Mouse (Mus musculus): Measurements from ENCODE around the gene Bbs9. TPM values are rescaled to one million over a fixed set of nuclear protein-coding genes. Genes with fewer than 3 reads are reported as not detected.

Bbs9 gene
- polyA plus RNA-seq, 1 experiment from 2014 or later = 13.4 TPM

DNA sequence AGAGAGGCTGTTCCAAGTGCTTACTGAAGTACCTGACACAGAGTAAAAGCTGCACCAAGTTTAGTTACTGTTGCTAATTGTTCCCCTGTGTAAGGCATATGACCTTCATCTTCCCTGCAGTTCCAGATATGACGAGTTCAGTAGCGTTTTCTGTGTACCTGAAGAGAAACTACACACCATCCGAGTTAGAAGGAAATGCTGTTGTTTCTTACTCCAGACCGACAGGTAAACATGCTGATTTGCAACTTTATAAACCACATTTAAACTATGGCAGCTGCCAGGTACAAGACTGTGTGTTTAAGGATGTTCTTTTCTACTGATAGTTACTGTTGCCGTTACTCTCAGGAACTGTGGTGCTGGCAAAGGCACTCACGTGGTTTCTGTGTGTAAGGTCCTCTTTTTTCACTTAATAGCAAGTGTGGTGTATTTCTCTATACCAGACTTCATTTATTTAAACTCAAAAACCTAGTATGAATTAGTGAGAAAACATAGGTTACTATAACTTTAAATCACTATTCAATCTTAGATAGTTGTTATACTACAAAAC lies 170.4 kb downstream of the Bbs9 start:
- DNase-seq (ENCODE audit: low spot score) (no peak), ATAC-seq (ENCODE audit: low read depth) (no peak)
- H3K4me3 ChIP-seq (ENCODE audit: low read depth, low read length) = no peak overlapping the region
- no peaks in the 10 kb centered on the region for H3K27me3 ChIP-seq (replicated peaks; ENCODE audit: control insufficient read depth, insufficient read depth, low read length)
- no peaks in the 10 kb centered on the region for H3K36me3 ChIP-seq (ENCODE audit: control insufficient read depth, insufficient read depth, low read length)
- no peak overlapping the region for H3K9ac ChIP-seq (ENCODE audit: low read depth, low read length)
- H3K4me2 ChIP-seq (ENCODE audit: low read depth, low read length) = no peak overlapping the region
- no peaks in the 10 kb centered on the region for H3K9me3 ChIP-seq (ENCODE audit: control insufficient read depth, low read length)
- 85% methylated on average over 6 of the region's 6 CpGs for WGBS
- H3K4me1 ChIP-seq (ENCODE audit: control insufficient read depth, insufficient read depth, low read length) = 0 out of 2 replicates have a peak, but pooled peaks cover 2% of the 10 kb centered on the region
- no peak overlapping the region for H3K27ac ChIP-seq (replicated peaks; ENCODE audit: low read depth, low read length)

DNA sequence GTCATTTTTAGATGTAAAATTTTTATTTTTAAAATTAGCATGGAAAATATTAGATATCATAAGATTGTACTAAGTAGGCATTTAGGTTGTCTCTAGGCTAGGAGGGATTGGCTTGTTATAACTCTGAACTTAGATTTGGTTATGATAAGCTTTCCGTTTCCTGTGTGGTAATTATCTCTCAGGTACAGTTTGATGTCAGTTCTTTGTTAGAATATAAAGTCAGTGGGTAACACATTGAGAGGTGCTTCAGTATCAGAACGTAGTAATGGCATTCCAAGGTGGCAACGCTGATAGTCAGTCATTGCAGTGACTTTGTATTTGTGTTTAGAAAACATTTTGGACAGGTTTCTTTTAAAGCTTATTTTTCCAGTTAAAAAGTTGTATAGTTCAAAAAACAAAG lies 170.9 kb downstream of the Bbs9 start:
- 0 out of 2 replicates have a peak, but pooled peaks cover 2% of the 10 kb centered on the region for H3K4me1 ChIP-seq (ENCODE audit: control insufficient read depth, insufficient read depth, low read length)
- whole genome bisulfite sequencing = 87% methylated on average over 3 of the region's 3 CpGs
- no peak overlapping the region for H3K4me2 ChIP-seq (ENCODE audit: low read depth, low read length)
- DNase-seq (ENCODE audit: low spot score) = no peak
- no peaks in the 10 kb centered on the region for H3K9me3 ChIP-seq (ENCODE audit: control insufficient read depth, low read length)
- H3K9ac ChIP-seq (ENCODE audit: low read depth, low read length) = no peak overlapping the region
- ATAC-seq (ENCODE audit: low read depth) = no peak
- H3K27ac ChIP-seq (replicated peaks; ENCODE audit: low read depth, low read length) = no peak overlapping the region
- no peaks in the 10 kb centered on the region for H3K27me3 ChIP-seq (replicated peaks; ENCODE audit: control insufficient read depth, insufficient read depth, low read length)
- H3K4me3 ChIP-seq (ENCODE audit: low read depth, low read length) = no peak overlapping the region
- no peaks in the 10 kb centered on the region for H3K36me3 ChIP-seq (ENCODE audit: control insufficient read depth, insufficient read depth, low read length)

DNA sequence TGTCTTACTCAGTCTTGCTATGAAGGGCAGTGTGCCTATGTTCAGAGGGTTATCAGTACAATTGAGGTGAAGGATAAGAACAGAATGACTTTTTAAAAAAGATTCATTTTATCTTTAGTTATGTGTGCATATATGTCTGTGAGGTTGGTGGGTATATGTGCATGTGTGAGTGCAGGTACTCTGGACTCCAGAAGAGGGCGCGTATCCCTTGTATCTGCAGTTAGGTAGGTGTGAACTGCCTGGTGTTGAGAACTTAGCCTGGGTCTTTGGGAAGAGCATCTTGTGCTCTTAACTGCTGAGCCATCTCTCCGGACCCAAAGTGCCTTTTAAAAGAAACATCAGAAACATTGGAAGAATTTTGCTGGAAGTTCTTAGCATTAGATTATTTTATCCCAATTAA lies 172.6 kb downstream of the Bbs9 start:
- no peak for DNase-seq (ENCODE audit: low spot score)
- no peak overlapping the region for H3K4me3 ChIP-seq (ENCODE audit: low read depth, low read length)
- WGBS = 100% methylated on average over 3 of the region's 3 CpGs
- no peaks in the 10 kb centered on the region for H3K27me3 ChIP-seq (replicated peaks; ENCODE audit: control insufficient read depth, insufficient read depth, low read length)
- no peaks in the 10 kb centered on the region for H3K4me1 ChIP-seq (ENCODE audit: control insufficient read depth, insufficient read depth, low read length)
- H3K9me3 ChIP-seq (ENCODE audit: control insufficient read depth, low read length) = no peaks in the 10 kb centered on the region
- H3K4me2 ChIP-seq (ENCODE audit: low read depth, low read length) = no peak overlapping the region
- no peaks in the 10 kb centered on the region for H3K36me3 ChIP-seq (ENCODE audit: control insufficient read depth, insufficient read depth, low read length)
- H3K27ac ChIP-seq (replicated peaks; ENCODE audit: low read depth, low read length) = no peak overlapping the region
- H3K9ac ChIP-seq (ENCODE audit: low read depth, low read length) = no peak overlapping the region
- ATAC-seq (ENCODE audit: low read depth) = no peak

DNA sequence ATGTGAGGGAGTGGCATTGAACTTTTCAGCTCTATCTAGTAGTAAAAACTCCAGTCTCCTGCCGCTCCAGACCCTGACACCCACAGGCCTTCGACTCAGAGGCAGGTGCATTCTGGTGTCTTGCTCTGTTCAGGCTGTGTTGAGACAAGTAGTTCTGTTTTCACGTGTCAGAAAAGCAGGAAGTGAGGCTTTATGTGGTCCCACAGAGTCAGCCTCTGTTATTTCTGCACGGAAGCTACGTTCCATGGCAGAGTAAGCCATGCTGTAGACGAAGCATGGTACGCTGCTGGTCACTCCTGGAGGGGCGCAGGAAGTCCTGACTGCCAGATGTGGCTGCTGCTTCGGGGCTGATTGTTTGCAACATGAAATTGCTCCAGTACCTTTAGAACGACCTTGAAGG lies 174.1 kb downstream of the Bbs9 start:
- Histone ChIP-seq H3K4me2 (ENCODE audit: low read depth, low read length) (no peak overlapping the region), H3K27me3 (replicated peaks; ENCODE audit: control insufficient read depth, insufficient read depth, low read length) (no peaks in the 10 kb centered on the region), H3K9me3 (ENCODE audit: control insufficient read depth, low read length) (no peaks in the 10 kb centered on the region), H3K27ac (replicated peaks; ENCODE audit: low read depth, low read length) (no peak overlapping the region), H3K4me1 (ENCODE audit: control insufficient read depth, insufficient read depth, low read length) (no peaks in the 10 kb centered on the region), H3K4me3 (ENCODE audit: low read depth, low read length) (no peak overlapping the region), H3K9ac (ENCODE audit: low read depth, low read length) (no peak overlapping the region), H3K36me3 (ENCODE audit: control insufficient read depth, insufficient read depth, low read length) (no peaks in the 10 kb centered on the region)
- 72% methylated on average over 10 of the region's 10 CpGs for WGBS
- DNase-seq (ENCODE audit: low spot score) (no peak), ATAC-seq (ENCODE audit: low read depth) (no peak)

DNA sequence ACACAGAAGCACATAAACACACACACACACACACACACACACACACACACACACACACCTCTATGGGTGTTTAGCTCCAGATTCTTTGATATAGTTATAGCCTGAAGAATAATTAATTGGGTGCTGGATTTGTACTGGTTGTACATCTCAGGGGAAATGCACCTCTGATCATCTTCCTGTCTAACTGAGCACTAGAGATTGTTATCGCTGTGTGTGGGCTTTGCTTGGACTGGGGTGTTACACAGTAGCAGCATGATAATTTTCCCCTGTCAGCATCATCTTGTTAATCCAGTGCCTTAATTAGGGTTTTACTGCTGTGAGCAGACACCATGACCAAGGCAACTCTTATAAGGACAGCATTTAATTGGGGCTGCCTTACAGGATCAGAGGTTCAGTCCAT lies 175.3 kb downstream of the Bbs9 start:
- Histone ChIP-seq H3K4me3 (ENCODE audit: low read depth, low read length) (no peak overlapping the region), H3K4me2 (ENCODE audit: low read depth, low read length) (no peak overlapping the region), H3K27me3 (replicated peaks; ENCODE audit: control insufficient read depth, insufficient read depth, low read length) (no peaks in the 10 kb centered on the region), H3K27ac (replicated peaks; ENCODE audit: low read depth, low read length) (no peak overlapping the region), H3K36me3 (ENCODE audit: control insufficient read depth, insufficient read depth, low read length) (no peaks in the 10 kb centered on the region), H3K4me1 (ENCODE audit: control insufficient read depth, insufficient read depth, low read length) (no peaks in the 10 kb centered on the region), H3K9ac (ENCODE audit: low read depth, low read length) (no peak overlapping the region), H3K9me3 (ENCODE audit: control insufficient read depth, low read length) (no peaks in the 10 kb centered on the region)
- DNase-seq (ENCODE audit: low spot score) (no peak), ATAC-seq (ENCODE audit: low read depth) (no peak)
- 100% methylated on average over 1 of the region's 1 CpGs for WGBS

DNA sequence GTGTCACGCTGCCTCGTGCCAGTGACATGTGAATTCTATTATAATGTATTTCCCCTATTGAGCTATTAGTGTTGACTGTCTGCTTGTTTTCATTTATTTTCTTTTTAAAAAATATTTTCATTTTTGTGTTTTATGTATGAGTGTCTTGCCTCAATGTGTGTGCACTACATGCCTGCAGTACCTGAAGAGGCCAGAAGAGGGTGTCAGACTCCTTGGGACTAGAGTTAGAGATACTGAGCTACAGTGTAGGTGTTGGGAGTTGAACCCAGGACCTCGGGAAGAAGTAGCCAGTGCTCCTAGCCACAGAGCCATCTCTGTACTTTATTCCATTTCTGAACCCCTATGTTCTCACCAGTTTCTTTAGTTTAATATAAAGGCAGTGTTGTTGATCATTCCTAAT lies 176.1 kb downstream of the Bbs9 start:
- Histone ChIP-seq H3K27me3 (replicated peaks; ENCODE audit: control insufficient read depth, insufficient read depth, low read length) (no peaks in the 10 kb centered on the region), H3K4me3 (ENCODE audit: low read depth, low read length) (no peak overlapping the region), H3K36me3 (ENCODE audit: control insufficient read depth, insufficient read depth, low read length) (no peaks in the 10 kb centered on the region), H3K27ac (replicated peaks; ENCODE audit: low read depth, low read length) (no peak overlapping the region), H3K9me3 (ENCODE audit: control insufficient read depth, low read length) (no peaks in the 10 kb centered on the region), H3K9ac (ENCODE audit: low read depth, low read length) (no peak overlapping the region), H3K4me1 (ENCODE audit: control insufficient read depth, insufficient read depth, low read length) (no peaks in the 10 kb centered on the region), H3K4me2 (ENCODE audit: low read depth, low read length) (no peak overlapping the region)
- WGBS = 73% methylated on average over 3 of the region's 3 CpGs
- DNase-seq (ENCODE audit: low spot score) = no peak
- no peak for ATAC-seq (ENCODE audit: low read depth)

DNA sequence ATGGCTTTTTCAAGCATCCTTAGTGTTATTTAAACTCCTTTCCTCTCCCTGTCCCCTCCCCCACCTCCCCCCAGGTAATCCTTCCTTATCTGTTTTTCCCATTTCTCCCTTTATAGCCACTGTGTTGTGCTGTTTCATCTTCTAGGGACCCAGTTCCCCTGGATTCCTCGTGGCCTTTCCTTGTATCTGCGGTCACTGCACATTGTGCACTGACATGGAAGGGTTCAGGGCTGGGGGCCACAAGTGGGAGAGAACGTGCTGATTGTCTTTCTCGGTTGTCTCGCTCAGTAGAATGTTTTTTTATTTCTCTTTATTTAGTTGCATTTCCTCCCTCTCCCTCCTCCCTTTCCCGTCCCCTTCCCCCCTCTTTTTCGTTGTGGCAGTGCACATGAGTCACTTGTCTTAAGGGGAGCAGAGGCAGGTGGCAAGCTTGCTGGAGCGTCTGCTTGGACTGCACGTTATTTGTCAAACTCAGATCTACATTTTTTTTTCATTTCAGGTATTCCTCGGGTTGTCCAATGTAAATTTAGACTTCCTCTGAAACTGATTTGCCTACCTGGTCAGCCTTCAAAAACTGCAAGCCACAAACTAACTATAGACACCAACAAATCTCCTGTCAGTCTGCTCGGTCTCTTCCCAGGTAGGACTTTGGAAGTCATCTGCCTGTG lies 179.3 kb downstream of the Bbs9 start:
- H3K9ac ChIP-seq (ENCODE audit: low read depth, low read length) = no peak overlapping the region
- H3K27ac ChIP-seq (replicated peaks; ENCODE audit: low read depth, low read length) = no peak overlapping the region
- H3K4me1 ChIP-seq (ENCODE audit: control insufficient read depth, insufficient read depth, low read length) = no peaks in the 10 kb centered on the region
- H3K4me3 ChIP-seq (ENCODE audit: low read depth, low read length) = no peak overlapping the region
- H3K36me3 ChIP-seq (ENCODE audit: control insufficient read depth, insufficient read depth, low read length) = no peaks in the 10 kb centered on the region
- no peak for DNase-seq (ENCODE audit: low spot score)
- H3K27me3 ChIP-seq (replicated peaks; ENCODE audit: control insufficient read depth, insufficient read depth, low read length) = no peaks in the 10 kb centered on the region
- H3K9me3 ChIP-seq (ENCODE audit: control insufficient read depth, low read length) = no peaks in the 10 kb centered on the region
- no peak overlapping the region for H3K4me2 ChIP-seq (ENCODE audit: low read depth, low read length)
- WGBS = 75% methylated on average over 11 of the region's 11 CpGs
- ATAC-seq (ENCODE audit: low read depth) = no peak

DNA sequence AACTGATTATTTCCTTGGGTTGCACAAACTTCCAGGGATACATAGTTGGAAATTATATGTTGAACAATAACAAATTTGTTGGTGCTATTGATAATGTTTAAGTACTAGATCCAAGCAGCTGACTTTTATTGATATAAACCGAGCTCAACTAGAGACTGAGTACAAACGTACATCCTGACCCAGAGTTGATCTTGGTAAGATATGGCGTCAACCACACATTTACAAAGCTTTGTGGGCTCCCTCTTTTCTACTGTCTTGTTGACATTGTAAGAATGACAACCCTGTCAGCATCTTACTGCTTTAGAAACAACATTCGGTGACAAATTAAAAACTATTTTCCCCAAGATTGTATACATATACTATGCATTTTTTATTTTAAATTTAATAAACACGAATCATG lies 181.7 kb downstream of the Bbs9 start:
- Histone ChIP-seq H3K27ac (replicated peaks; ENCODE audit: low read depth, low read length) (no peak overlapping the region), H3K4me3 (ENCODE audit: low read depth, low read length) (no peak overlapping the region), H3K4me2 (ENCODE audit: low read depth, low read length) (no peak overlapping the region), H3K36me3 (ENCODE audit: control insufficient read depth, insufficient read depth, low read length) (no peaks in the 10 kb centered on the region), H3K9me3 (ENCODE audit: control insufficient read depth, low read length) (no peaks in the 10 kb centered on the region), H3K27me3 (replicated peaks; ENCODE audit: control insufficient read depth, insufficient read depth, low read length) (no peaks in the 10 kb centered on the region), H3K4me1 (ENCODE audit: control insufficient read depth, insufficient read depth, low read length) (no peaks in the 10 kb centered on the region), H3K9ac (ENCODE audit: low read depth, low read length) (no peak overlapping the region)
- DNase-seq (ENCODE audit: low spot score) (no peak), ATAC-seq (ENCODE audit: low read depth) (no peak)
- WGBS = 87% methylated on average over 5 of the region's 5 CpGs

DNA sequence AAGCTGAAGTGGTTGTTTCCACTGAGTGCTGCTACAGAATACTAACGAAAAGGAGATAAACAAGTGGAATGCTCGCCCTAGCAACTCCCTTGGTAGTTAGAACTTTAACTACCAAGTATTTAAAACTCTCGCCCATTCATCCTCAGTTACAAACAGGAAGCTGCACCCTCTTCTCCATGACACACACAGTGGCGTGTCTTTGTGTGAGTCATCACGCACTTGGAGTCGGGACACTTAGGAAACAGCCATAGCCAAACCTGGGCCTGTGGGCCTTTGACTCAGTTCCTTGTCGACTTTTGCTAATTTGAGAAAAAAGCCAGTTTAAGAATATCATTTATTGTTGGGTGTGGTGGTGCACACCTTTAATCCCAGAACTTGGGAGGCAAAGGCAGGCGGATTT lies 189.6 kb downstream of the Bbs9 start:
- Histone ChIP-seq H3K9ac (ENCODE audit: low read depth, low read length) (no peak overlapping the region), H3K27ac (replicated peaks; ENCODE audit: low read depth, low read length) (no peak overlapping the region), H3K4me3 (ENCODE audit: low read depth, low read length) (no peak overlapping the region), H3K4me1 (ENCODE audit: control insufficient read depth, insufficient read depth, low read length) (no peaks in the 10 kb centered on the region), H3K27me3 (replicated peaks; ENCODE audit: control insufficient read depth, insufficient read depth, low read length) (no peaks in the 10 kb centered on the region), H3K9me3 (ENCODE audit: control insufficient read depth, low read length) (no peaks in the 10 kb centered on the region), H3K4me2 (ENCODE audit: low read depth, low read length) (no peak overlapping the region), H3K36me3 (ENCODE audit: control insufficient read depth, insufficient read depth, low read length) (no peaks in the 10 kb centered on the region)
- 86% methylated on average over 8 of the region's 8 CpGs for WGBS
- ATAC-seq (ENCODE audit: low read depth) = no peak
- DNase-seq (ENCODE audit: low spot score) = no peak
